Mouse (Mus musculus): ENCODE results near the gene Mthfsd.

DNA sequence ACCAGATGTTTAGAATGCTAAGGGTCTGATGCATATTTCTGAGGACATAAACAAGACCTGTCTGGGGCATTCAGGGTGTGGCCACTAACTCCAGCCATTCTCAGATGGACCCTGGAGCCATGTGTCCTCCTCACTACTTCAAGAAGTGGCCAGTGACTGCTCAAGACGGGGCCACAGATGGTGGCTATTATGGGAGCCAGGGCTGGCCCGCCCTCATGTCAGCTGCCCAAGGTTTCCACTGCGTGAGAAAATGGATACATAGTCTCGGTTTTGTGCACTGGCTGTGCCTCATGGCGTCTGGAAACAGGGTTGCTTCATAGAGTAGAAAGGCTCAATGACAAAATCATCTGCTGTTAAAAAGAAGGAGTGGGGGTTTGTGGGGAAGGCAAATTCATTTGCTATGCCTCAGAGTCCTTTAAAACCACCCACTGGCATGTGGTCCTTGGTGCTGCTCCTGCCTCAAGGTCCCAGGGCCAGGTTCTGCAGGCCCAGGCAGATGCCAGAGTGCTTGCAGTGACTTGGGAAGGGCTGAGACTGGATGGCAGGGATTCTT is 24.8 kb upstream of the Mthfsd start:
- TF ChIP-seq CTCF (IDR thresholded peaks at IDR 0.05; ENCODE audit: borderline replicate concordance, insufficient read depth, low read length), result no peak
- TF ChIP-seq POLR2A (IDR thresholded peaks at IDR 0.05; ENCODE audit: low read depth, low read length), result no peak
